Mouse (Mus musculus): ENCODE measurements around the gene C1qb.

DNA sequence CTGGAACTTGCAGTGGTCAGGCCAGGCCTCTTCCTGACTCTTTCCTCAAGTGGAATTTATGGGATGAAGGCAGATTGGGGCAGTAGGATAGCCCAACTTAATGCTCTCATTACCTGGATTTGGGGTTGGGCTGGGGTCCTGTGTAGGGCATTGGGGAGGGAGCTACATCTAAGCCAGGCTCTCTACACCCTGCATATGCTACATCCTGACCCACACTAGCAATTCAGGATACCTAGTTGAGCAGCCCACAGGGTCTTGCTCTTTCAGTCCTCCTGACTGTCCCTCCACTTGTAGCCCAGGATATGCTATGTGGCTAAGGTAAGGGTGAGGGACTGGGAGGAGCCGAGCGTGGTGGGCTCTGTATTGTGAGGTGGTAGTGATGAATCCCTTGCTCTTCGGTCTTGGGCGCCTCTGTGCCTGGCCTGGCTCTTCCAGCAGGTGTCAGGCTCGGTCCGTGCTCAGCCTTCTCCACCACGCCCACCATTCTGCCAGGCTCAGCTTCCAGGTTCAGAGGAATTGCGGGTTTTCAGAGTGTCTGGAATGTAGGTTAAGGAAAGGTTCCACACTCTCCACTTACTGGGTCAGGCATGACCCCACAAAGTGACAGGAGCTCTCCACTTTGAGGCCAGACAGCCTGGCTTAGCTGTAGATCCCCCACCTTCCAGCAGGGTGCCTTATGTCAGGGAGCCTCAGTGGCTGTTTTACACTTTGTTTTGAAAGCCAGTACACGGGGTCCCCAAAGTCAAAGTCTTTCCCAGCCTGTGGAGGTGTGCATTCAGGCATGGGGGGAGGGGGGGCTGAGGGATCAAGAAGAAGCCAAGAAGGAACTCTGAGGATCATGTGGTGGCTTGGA lies 7.9 kb upstream of the C1qb start:
- TF ChIP-seq CTCF (IDR thresholded peaks at IDR 0.05; ENCODE audit: low read depth), result peak; percentile 71
- no peak for TF ChIP-seq EP300 (IDR thresholded peaks at IDR 0.05; ENCODE audit: low read depth)

Data from liver, postnatal 0 days (tissue).